Mouse (Mus musculus): ENCODE data around the gene Col20a1.

The Col20a1 gene

DNA sequence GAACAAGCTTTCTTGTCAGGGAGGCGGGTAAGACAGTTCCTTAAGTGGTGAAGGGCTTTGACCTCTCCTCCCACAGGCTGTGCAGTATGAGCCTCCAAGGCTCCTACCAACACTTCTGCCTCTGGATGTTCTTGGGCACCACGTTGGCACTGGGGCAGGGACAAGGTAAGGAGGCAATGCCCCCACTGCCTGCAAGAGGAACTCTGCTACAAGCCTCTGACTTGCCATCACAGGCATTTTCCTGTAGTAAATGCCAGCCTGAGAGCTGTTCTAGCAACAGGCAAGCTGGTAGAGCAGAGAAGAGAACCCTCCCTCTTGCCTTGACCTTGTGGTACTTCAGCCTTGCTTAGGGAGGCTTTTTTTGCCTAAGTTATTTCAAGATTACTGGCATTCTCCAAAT lies at the start of gene Col20a1:
TSS of gene Col20a1 (plus strand) at position 87 of the 400 bp plus-strand sequence.
- no peak for DNase-seq

DNA sequence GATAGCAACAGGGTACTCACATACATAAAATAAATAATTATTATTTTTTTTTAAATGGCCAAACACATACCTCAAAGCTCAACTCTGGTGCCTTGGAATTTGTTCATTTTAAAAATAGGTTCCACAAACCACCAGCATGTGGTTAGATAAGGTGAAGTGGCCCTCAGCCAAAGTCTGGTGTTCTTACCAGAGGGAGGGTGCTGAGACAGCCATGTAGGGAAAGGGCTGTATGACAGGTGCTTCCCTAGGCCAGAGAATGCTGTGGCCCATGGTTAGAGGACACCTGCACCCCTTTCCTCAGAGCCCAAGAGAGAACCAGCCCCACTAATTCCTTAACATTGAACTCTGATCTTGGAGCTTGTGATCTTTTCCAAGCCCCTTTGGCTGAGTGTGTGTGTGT lies 46.1 kb upstream of the Col20a1 start:
- no peak for DNase-seq

DNA sequence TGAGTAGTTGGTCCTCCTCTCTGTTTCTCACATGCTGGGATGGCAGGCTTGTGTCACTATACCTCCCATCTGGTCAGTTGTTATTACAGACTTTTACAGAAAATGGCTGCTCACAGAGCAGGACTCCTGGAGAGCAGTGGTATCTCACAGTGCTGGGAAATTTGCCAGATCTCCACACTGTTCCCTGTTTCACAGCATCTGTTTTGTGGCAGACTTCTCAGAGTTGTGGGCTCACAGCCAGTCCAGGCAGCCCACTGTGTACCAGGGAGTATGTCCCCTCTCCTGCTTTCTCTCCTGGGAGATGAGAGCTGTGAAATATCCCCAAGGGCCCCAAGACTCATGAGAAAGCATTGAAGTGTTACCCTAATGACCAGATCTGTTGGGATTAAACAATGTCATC lies 44.5 kb upstream of the Col20a1 start:
- no peak for DNase-seq

DNA sequence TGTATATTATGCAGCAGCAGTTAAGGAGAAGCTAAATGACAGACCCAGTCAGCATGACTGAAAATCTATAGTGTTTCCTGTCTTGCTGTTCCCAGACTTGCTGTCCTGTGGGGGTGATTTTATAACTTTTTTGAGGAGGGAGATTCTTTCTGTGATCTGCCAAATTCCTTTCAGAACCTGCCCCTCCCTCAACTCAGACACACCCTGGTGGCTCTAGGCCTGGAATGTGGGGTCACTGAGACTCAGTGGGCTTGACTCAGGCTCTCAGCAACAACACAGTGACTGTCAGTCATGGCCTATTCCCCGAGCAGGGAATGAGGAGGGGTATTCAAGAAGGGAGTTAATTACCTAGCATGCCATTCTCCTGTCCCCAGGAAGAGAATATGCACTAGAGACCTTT lies 36.4 kb upstream of the Col20a1 start:
- no peak for DNase-seq

DNA sequence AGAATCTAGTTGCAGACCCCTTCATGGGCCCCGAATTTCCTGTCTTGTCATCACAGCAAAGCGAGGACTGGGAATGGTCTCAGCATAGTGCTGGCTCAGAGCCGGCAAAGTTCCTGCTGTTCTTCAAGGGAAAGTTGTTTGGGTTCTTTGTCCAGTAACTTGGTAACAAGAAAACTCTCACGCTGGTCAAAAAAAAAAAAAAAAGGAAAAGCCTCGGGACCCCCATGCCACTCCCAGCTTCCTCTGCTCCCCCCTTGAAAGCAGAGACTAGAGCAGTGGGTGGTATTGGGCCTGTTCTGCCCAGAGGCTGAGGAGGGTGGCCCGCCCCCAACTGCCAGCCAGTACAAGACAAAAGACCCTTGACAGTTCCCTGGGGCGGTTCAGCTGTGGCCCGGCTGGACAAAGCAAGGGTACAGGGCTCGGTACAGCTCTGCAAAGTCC lies 33.6 kb upstream of the Col20a1 start:
- no peak for DNase-seq

DNA sequence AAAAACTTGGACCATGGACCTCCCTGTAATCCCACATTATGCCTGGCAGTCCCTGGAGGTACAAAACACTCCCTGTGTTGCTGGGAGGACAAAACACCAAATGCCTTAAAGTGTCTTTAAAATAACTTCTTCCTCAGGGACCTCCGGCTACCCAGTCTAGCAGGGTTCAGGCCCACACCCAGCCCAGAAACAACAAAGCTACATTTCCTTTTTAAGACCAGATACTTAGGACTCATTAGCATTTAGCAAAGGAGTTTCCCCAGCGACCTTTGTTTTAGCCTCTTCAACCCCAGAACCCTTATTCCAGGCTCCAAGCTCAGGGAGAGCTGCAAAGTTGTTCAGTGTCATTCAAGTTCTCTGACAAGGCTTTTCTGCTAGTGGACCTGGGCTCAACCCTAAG lies 32.7 kb upstream of the Col20a1 start:
- no peak for DNase-seq

DNA sequence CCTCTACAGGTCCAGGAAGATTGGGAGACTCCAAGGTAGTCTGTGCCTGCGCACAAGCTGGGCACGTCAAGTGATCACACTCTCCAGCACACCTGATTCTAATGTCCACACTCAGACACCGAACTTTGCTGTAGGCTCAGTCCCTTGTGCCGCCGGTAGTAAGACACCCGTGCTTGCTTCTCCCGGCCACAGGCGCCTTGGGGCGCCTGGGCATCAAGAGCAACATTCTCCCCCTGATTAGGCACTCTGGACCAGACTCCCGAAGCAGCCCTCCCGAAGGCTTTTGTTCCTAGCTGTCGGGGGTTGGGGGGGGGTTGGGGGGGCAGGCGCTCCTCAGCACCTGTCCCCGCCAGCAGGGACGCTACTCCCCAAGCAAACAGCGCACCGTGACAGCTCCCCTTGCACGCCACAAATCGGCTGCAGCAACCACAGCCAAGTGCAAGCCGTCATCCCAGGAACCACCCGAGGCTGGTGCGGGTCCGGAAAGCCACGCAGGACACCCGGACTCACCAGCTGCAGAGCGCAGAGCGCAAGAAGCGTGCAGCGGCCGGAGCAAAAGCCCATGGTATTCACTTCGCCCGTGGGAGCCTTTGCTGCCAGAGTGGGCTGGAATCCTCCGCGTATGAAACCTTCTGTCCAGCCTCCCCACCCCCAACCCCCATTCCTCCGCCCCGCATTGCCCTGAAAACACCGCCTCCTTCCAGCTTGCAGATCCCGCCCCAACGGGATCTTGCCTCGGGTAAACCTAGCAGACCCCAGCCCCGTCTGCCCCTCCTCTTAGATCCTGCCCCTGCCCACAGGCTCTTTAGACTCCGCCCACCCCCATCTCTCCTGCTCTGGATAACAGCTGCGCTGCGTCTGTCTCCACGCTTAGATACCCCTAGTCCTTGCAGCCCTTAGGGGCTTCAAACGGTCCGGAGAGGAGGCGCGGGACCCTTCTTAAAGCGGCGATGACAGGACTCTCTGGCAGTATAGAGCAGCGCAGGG lies 32.0 kb upstream of the Col20a1 start, which contains the start of gene Nkain4:
TSS of gene Nkain4 (minus strand) at position 639 of the 987 bp plus-strand sequence.
- peak; percentile 24 for DNase-seq

DNA sequence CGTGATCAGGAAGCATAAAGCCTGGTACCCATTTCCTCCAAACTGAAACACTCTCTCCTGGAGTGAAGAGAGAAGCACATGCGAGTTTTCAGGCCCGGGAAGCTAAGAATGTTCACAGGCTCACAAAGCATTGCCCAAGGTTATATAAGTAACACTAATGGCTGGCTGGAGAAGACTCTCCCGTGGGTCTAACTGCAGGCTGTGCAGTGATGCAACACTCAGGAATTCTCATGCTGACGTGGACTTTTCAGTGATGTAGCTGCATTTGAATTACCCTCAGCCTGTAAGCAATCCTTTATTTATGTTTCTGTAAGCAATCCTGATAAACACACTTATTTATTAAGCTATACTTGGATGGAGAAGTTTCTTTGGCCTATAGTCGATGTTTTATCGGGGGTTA lies 26.7 kb upstream of the Col20a1 start:
- DNase-seq: no peak

DNA sequence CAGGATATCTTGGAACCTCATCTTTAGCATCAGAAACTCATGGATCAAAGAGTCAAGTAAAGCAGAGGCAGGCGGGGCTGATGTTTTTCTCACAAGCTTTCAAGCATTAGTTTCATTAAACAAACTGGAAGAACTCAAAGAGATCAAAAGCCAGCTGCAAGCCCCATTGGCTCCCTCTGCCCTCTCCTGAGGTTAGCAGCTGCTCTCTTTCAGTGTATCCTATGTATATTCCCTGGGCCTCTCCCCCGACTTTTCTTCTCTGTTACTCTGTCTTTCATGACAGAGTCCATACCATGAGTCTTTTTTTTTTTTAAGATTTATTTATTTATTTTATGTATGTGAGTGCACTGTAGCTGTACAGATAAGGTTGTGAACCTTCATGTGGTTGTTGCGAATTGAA lies 26.1 kb upstream of the Col20a1 start:
- no peak for DNase-seq

DNA sequence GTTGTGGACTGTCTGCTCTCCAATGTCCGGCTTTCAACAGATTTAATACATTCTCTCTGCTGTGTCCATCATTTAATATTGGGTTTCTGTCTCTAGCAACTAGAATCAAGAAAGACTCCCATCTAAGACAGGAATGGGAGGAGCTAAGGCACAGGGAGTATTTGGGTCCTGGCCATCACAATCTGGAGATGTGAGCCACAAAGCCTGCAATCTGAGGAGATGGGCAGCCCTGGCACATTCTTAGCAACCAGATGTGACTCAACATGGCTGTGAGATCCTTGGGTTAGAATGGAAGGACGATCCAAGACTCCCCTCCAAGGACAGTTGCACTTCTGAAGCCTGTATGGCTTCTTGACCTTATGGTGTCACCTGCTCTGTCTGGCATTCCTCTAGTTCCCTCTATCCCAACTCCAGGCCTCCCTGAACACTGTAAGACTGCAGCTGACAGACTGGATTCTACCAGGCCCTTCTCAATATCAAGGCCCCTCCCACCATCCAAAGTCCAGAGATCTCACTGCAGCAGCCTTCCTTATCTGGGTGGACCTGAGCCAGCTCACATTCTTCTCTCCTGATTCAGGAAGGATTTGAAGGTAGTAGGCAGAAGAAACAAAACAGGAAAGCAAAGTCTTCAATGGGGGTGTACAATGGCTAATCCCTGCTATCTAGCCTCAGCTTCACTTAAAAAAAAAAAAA lies 23.6 kb upstream of the Col20a1 start:
- peak; percentile 17 for DNase-seq

DNA sequence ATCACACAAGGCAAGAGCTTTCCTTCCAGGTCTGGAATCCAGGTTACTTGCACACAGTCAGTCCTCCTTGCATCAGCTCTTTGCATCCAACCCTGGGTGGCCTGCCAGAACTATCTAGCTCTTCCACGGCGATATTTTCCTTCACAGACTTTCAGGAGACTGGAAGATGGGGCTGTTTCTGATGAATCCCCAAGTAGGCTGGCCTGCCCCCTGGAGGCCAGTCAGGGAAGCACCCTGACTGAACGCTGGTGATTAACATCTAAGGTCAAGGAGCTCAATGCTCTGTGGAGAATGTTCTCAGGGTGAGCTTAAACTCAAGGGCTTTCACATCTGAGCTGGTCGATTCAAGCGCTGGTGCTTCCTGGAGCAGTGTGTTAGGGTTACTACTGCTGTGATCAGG lies 22.4 kb upstream of the Col20a1 start:
- peak; percentile 79 for DNase-seq

DNA sequence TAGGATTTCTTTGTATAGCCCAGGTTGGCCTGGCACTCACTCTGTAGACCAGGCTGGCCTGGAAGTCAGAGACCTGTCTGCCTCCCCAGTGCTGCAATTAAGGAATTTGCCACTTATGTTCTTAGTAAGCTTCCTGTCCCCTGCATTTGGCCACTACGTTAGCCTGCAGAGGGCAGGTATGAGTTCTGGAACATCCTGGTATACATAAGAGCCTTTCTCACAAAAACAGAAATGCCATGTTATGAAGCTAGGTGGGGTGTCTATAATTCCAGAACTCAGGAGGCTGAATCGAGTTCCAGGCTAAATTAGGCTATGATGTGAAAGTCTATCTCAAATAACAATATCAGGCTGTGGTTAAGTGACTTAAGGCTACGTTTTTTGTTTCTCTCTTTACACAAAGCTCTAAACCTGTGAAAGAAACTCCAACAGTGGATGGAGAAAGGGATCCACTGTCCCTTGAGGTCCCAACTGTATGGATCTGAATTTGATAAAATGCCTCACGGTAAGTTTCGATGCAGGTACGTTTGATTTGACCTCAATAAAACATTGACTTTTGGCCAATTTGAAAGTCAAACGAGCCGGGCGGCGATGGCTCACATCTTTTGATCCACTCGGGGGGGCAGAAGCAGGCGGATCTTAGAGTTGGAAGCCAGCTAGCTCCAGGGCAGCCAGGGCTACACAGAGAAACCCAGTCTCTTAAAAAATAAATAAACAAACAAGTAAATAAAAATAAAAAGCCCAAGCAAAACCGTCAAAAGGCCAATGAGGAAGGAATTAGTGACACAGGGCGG lies 20.0 kb upstream of the Col20a1 start:
- no peak for DNase-seq

DNA sequence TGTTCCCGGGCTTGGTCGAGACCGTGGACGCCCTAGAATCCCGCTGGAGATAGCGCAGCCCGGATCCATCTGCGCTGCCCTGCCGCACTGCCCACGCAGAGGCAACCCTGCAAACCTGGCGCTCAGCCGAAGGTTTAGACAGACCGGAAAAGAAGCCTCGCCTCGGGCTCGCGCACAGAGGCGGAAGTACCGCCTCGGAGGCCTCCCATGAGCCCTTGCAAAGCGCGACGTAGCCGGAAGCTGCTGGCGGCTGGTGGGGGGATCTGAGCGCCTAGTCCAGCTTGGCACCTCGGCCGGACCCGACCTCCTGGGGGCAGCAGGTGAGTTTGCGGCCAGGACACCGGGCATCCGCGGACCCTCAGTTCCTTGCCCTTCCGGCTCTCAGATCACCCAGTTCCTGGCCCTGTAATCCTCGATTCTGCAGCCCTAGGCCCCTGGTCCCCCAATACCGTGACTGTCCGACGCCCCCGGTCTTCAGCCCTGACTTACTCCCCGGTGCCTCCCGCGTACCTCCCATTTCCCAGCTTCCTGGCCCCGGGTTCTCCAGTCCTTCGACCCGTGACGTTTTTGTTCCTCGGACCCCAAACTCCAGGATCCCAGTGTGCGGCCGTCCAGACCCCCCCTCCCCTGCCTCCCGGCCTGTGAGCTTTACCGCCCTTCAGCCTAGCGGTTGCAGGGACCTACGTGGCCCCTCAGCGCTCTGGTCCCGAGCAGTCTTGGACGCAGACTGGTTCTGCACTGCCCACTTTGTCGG lies 19.1 kb upstream of the Col20a1 start, which contains the start of gene Arfgap1:
TSS of gene Arfgap1 (plus strand) at position 216 of the 754 bp plus-strand sequence.
- peak; percentile 93 for DNase-seq

DNA sequence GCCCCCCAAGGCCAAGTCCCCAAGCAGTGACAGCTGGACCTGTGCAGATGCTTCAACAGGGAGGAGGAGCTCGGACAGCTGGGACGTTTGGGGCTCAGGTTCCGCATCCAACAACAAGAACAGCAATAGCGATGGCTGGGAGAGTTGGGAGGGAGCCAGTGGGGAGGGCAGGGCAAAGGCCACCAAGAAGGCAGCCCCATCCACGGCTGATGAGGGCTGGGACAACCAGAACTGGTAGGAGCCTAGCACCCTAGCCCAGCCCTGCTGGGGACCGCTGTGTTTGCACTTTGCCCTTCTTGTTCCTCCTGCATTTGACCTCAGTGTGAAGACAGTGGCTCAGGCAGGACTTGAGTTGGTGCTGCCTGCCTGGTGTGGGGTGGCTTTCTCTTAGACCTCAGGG lies 5.2 kb upstream of the Col20a1 start:
- peak; percentile 57 for DNase-seq

DNA sequence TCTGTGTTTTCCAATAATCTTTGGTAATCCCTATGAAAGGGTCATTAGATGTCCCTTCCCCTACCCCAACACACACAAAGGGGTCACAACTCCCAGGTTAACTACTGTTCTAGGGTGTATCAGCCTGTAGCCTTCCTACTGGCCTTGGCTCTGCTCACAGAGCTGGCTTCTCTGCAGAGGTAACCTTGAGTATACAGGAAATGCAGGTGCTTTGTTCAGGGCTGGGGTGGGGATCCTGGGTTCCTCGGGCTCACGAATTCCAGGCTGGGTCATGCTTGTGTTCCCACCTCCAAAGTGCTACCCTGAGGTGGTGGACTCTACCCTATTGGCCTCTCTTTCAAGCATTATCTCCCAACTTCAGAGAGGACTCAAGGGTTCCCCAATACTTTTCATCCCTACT lies 700 bp upstream of the Col20a1 start:
- DNase-seq: no peak

DNA sequence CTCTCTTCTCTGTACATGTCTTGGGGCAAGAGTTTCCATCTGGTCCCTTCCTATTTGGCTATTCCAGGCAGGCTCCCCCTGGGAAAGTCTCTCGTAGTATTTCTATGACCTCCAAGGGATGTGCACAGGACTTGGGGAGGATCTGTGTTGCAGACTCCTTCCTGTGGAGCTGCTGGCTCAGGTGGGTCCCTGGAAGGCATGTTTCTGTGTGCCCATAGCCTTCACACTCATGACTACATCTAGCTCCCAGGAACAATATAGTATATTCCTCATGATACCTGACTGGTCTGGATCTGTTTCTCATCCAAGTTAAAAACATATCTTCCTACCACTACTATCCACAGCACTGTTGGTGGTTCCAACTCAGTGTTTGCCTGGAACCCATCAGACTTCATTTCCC lies 666 bp downstream of the Col20a1 start:
- no peak for DNase-seq

DNA sequence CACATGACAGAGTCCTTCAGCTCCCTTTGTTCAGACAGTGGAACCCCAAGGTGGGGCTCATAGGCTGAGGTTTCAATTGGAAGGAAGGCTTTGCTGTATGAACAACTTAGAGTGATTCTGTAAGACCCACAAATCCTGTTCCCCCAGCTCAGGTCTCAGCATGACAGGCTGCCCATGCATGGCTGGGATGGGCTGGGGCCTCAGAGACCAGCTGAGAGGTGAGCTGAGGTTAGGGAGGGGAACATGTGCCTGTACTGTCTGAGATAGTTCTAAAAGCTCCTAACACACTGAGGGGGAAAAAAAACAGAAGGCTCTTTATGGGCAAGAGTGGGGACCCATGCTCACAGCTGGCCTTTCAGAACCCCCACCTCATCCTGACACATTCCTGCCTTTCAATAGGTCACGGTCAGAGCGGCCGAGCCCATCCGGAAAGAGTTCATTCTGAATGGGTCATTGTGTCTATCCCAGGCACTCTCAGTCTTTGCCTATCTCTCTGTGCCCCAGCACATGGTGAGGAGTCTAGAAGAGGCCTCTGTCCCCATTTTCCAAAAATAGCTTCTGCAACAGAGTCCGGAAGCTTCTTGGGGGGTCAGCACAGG lies 1.2 kb downstream of the Col20a1 start:
- no peak for DNase-seq

DNA sequence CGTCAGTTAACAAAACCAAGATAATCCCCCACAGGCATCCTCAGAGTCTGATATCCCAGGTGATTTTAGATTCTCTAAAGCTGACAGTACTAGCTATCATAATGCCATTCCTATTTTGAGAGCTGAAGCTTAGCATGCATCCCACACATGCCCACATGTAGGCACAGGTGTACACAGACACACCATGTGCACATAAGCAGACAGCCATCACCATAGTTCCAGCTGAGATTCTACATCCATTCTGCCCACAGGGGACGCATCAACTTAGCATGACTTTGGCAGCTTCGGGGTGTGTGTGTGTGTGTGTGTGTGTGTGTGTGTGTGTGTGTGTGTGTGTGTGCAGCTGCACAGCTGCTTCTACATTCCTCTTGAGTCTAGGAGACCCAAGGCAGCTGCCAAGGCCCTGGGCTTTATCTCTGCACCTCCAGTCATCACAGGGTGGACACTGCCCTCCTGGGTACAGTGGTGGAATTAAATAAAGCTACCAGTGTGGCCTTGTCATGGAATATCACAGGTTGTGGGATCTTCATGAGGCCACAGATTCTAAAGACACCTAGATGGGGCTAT lies 2.1 kb downstream of the Col20a1 start:
- DNase-seq: no peak

DNA sequence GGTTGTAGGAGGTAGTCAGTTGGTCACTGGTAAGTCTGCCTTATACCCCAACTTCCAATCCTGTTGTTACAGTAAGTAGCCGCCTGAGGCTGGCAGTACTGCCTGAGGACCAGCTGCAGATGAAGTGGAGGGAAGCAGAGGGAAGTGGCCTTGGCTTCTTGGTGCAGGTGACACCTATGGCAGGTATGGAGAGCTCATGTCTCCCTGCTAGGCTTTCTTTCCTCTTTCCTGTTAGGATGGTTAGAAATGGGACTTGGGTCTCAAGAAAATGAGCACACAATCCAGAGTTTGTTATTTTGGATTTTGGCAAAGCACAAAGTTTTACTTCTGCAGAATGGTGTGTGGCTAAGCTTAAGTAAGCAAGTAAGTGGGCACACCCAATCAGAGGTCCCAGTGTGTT lies 2.6 kb downstream of the Col20a1 start:
- DNase-seq: no peak

DNA sequence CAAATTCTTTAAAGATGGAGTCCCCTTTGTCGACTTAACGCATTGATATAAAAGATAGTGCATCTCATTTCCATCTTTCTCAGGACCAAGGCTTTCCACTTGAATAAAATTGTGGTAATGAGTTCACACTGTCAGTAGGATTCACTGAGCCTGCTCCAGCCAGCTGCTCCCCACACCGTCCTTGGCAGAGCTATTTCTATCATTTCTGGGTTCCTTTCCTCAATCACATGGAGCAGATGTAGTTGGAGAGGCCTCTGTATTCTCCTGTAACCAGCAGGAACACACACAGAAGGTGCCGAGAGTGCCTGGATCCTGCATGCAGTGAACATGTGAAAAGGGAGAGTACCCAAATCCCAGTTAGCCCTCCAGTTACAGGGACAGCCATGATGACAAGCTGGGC lies 4.0 kb downstream of the Col20a1 start:
- no peak for DNase-seq

DNA sequence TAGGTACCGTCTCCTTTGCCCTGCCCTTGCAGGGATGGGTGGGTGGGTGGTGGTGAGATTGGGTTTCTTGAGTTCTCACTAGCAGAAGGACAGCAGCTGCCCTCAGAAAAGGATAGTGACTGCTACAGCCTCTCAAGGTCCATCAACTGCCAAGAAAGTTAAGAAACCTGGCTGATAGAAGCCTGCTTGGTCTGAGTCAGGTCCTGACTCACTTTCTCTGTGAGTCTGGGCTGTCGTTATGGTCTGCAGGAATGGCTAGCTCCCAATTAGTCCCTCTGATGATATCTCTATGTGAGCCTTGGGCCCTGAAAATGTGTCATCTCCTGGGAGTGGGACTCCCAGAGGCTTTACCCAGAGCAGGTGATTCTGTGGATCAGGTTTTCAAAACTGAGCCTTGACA lies 8.0 kb downstream of the Col20a1 start:
- DNase-seq: no peak

DNA sequence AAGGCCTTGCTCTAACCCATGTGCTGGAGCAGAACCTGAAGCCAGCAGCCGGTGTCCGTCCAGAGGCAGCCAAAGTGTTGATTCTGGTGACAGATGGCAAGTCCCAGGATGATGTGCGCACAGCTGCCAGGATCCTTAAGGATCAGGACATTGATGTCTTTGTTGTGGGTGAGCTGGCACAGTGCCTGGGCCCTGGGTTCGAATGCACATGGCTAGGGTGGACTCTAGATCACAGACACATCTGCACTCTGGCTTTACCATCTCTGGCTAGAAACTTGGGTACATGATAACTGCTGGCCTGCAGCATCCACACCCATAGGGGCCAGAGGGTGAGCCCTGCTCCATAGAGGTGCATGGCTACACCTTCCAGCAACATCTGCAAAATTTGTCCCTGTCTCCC lies 9.1 kb downstream of the Col20a1 start:
- DNase-seq: no peak
